Mouse (Mus musculus) mouse trophoblast stem cell (cell line): ENCODE measurements around the gene Rnf167.

Experiments used
- in situ Hi-C, 2 experiments: fragments of 300-500 bp; cut with MseI, MboI; formaldehyde crosslinking; loops; 2 replicates in 1 of 2; 3 replicates in 1 of 2; pipeline ENCODE4 v1.15.1; 2025

The Rnf167 gene

DNA sequence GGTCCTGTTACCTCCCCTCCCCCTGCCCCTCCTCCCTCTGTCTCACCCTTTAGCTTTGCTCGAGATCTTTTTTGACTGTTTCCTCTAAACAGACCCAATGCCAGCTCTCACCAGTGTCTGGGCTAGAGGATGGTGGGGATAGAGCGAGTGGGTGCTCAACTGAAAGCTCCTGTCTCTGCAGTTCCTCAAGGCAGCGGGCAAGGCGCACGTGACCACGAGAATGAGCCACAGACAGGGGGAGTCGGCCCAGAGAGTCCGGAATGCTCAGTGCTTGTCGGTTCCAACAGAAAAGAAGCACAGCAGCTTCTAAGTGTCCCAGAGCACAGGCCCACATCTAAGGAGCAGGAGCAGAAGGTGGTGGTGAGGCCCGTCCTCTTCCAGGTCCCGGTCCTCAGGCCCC is 27.5 kb downstream of the Rnf167 start:
- in situ Hi-C loops = no loop called here

DNA sequence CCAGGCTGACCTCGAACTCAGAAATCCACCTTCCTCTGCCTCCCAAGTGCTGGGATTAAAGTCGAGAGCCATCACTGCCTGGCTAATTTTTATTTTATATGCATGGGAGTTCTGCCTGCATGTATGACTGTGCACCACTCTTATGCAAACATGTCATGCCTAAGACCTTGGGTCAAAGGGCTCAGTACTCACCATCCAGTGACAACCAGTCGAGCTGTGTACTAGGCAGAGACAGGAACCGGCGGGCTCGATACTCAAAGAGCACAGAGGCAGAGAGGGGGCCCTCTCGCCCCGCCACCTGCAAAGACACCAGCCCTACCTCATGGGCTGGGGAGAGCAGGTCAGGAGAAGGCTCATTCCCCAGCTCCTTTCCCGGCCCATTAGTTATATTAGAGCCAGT is 31.1 kb downstream of the Rnf167 start:
- in situ Hi-C loops = no loop called here

DNA sequence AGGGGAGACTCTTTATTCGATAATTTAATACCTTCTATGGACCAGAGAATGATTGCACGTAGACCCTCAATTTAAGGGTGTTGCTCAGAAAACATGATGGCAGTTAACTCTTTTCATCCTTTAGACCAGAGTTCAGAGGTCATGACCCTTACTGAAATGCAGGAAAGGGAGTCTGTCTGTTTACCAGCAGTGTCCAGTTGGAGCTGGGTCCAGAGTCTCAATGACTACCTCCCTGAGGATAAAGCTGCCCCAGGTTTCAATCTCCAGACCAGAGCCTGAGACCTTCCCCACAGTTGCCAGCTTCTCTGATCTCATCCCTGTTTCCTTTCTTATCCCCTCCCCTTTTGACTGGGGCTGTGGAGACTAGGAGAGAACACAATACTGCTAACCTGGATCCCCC is 31.5 kb downstream of the Rnf167 start:
- in situ Hi-C loops = no loop called here

DNA sequence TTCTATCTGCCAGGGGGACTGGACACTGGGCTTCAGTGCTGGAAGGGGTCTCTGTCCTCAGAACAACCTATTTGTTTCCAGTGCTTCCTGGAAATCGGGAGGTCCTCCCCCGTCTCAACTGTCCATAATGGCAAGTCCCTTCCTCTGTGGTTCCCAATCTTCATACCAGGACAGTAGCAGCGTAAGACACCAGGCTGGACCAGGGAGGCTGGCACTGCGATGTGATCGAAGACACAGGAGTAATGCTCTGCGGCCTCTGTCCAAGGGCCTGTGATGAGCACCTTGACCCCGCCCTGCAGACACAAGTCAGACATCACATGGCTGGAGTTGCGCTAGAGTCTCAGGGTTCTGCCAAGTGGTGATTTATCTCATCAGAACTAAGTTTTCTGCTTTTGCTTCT is 32.3 kb downstream of the Rnf167 start:
- in situ Hi-C loops = no loop called here

DNA sequence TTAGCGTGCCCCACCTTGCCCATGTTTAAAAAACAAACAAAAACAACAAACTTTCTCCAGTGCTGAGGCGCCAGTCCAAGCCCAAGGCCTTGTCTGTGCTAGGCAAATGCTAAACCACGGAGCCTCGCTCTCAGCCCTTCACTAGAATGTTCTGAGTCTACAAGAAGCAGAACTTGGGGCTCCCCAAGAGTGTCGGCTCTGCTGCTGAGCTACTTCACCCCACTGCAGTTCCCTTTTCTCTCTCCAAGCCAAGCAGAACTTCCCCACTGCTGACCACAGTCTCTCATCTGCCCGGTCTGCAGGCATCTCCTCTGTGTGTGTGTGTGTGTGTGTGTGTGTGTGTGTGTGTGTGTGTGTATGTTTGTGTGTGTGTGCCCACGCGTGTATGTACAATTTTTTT is 32.9 kb downstream of the Rnf167 start:
- in situ Hi-C loops = no loop called here

DNA sequence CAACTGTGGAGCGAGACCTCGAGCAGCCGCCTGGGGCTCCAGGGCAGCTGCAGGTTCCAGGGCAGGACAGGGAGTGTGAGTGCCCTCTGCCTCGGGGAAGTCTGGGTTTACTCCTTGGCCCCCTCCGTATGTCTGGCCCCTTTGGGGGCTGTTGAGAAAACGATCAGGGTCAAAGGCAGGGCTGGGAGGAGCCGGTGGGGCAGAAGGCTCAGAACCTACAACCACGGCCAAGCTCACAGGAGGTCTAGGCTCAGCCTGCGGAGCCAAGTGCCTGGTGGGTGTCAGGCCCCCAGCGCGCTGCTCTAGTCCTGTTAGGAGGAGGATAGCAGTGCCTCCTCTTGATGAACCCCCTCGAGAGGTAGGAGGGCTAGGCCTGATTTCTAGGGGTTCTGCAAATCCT is 34.1 kb downstream of the Rnf167 start:
- in situ Hi-C loops = no loop called here

DNA sequence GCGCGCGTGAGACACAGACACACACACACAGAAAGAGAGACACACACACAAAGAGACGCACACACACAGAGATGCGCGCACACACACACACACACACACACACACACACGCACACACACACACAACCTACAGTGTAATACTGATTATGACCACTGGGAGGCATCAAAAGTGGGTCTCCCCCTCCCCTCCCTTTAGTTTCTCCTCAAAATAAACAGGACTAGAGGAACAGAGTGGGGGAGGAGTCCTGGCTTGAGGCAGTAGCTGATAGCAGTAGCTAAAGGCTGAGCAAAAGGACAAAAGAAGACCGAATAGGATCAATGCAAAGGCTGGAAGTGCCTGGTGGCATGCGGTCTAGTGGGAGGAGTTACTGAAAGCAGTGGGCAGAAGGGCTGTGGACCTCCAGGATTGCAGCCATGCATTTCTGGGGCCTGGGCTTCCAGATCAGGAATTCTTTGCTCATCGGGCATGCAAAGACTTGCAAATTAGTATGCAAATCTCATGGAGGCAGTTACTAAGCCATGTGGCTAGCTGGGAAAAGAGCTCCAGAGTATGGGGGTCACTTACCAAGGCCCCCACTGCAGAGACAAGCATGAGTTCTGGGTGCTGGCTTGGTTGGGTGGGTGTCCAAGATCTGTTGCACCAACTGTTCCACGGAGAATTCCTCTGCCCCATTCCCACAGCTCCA is 35.0 kb downstream of the Rnf167 start:
- in situ Hi-C loops = no loop called here

DNA sequence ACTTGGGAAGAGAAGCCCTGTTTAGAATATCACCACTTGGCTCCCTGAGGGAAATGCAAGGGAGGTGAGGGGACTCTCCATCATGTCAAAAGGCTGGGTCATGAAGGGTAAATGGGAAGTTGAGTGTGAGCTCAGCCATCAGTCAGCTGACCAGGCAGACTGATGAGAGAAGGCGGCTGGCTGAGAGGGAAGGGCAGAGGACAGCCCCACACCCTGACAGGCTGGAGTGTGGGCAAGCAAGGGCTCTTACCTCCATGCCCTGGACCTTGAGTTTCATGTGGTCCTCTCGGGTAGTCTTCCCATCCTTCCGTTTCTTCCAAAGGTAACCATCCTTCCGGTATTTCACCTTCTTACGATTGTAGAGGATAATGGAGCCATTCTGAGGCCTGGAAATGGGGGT is 36.6 kb downstream of the Rnf167 start:
- in situ Hi-C loops = no loop called here

DNA sequence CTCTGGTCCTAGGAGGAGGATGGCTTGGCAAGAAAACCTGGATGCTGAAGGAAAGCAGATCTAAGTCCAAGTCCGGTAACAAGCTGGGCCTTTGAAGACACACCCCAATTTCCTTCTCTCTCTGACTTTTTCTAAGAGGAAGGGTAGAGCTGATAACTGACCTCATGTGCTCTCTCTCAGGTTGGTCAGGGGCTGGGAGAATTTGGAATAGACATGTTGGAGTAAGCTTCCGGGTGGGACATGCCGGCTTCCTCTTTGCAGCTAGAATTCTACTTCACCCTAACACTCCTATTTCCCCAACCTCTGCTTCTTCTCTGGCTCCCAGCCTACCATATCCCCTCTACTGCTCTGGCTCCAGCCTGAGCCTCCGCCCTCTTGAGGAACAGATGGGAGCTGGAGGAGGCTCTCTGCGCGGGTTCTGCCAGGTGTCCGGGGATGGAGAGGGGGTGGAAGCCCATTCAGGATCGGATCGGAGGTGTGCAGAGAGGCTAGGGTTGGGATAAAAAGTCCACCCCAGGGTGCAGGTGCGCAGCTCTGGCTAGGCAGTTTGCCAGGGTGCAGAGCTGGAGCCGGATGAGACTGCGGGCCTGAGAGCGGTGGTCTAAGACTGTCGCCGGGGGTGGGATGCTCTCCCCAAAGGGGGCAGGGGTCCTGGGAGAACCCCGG is 40.0 kb downstream of the Rnf167 start:
- in situ Hi-C loops = no loop called here

DNA sequence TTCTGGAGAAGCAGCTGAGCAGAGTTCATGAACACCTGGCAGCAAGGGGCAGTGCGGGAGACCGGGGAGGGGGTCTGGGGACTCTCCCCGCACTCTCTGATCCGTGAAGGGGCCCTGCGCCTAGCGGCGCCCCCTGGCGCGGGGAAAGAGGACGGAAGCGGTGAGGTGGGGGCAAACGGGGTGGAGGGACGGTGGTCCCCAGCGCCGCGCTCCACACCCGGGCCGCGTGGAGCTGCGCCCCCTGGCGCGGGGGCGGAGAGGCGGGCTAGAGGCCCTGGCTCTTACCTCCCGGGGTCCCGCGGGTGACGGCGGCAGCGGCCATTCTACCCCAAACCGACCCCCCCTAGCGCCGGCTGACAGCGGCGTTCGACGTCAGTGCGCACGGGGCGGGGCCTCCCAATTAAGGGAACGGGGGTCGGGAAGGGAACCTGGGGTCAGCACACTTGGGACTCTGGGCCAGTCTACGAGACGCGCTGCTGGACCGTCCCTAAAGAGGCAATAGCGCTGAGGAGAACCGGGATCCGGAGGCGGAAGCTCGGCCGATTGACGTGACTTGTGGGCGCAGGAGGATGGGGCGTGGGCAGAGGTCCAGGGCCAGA is 40.7 kb downstream of the Rnf167 start, which contains the start of gene Camta2:
TSS of gene Camta2 (minus strand) at position 505 of the 599 bp plus-strand sequence.
- in situ Hi-C loops = no loop called here

DNA sequence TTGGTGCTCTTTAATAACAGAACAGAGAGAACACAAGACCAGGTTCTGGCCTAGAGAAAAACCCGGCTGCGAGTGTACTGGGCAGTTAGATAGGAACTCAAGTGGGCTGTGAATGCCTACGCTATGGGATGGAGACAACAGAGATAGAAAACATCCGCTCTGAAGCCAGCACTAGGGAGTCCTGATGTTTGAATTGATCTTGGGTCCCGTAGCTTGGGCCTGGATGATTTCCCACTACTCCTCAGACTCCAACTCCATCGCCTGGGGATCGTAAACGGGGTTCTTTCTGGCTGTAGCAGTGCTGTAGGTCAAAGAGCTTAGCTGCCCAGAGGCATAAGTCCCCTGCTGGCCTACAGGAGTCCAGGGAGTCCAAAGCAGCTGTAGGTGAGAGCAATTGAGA is 41.3 kb downstream of the Rnf167 start:
- in situ Hi-C loops = no loop called here

DNA sequence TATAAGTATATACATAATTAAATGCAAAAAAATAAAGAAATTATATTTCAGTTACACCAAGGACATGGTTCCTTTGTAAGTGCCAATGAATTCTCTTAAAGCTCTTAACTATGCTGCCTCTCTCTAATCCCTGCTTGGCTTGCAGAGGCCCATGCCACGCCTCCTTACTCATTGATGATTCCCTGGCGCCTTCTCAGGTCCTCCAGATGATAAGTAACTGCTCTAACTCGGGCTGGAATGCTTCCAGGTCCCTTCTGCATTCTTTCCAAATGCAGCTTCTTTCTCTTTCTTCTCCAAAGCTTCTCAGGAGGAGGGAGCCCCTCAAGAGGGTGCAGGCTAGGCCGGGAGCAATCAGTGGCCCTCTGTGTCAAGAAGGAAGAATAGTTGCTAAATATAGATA is 42.5 kb downstream of the Rnf167 start:
- in situ Hi-C loops = no loop called here

DNA sequence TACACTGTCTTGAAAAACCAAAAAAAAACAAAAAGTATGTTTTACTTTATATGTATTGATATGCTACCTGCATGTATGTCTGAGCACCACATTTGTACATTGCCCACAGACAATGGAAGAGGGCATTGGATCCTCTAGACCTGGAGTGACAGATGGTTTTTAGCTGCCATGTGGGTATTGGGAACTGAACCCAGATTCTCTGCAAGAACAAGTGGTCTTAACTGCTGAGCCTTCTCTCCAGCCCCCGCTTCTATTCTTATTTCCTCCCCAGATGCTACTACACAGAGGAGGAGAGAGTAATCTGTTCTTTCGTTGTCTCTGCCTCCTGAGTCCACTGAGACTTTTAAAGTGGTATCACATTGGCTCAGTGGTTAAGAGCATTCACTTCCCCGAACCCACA is 46.5 kb downstream of the Rnf167 start:
- in situ Hi-C loops = no loop called here

DNA sequence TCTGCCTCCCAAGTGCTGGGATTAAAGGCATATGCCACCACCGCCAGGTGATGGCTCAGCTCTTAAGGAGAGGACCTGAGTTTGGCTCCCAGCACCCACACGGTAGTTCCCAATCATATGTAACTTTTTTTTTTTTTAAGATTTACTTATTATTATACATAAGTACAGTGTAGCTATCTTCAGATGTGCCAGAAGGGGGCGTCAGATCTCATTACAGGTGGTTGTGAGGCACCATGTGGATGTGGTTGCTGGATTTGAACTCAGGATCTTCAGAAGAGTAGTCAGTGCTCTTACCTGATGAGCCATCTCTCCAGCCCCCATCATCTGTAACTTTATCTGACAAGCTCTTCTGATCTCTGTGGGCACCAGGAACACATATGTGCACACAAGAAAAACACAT is 50.3 kb downstream of the Rnf167 start:
- in situ Hi-C loops = no loop called here

DNA sequence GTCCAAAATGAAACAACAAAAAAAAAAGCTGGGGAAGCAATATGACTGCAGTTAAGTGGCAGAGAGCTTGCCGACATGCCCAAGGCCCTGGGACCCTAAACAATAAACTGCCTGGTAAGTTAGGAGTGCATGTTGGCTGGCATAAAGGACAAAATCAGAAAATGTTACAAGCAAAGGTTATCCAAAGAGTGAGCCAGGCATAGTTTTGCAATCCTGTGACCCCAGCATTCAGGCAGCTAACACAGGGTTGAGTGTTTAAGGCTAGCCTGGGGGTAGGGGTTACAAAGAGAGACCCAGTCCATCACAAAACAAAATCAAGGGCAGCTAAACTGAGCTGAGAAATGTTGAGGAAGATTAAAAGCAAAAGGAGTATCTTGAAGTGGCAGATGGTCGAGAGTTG is 52.0 kb downstream of the Rnf167 start:
- in situ Hi-C loops = no loop called here

DNA sequence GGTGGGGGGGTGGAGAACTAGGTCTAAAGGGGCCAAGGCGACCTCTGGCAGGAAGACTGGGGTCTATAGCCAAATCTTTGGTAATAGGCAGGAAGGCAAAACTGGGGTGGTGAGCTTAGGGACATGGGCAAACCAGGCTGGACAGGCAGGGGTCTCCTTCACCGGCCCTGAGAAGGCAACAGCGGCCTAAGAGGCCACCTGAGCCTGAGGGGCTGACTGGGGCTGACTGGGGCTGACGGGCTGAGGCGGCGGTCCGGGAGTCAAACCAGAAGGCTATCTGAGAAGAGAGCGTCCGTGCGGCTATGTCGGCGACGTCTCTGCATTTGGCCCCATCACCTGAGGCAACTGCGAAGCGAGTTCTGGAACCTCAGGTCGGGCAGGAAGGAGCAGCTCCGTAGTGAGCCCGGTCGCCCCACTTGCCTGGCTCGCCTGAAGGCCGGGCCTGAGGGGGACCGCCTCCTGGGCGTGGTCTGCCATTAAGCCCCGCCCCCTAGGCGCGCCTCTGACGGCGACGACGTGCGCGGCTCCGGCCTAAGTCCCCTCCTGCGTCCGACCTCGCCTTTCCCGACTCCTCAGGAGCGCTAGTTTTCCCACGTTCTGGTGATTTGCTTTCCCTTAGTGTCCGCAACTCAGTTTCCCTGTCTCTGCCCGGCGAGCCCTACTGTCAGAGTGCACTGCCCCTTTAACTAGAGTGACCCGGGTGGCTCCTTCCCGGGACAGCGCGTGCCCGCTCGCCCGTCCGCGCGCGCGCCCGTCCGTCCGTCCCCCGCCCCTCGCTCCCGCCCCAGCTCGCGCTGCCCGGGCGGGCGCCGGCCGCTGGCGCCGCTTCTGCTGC is 52.9 kb downstream of the Rnf167 start, which contains the start of the genes Inca1 and Kif1c:
TSS of gene Inca1 (minus strand) at position 434 of the 835 bp plus-strand sequence.
TSS of gene Kif1c (plus strand) at position 827 of the 835 bp plus-strand sequence.
- in situ Hi-C loops = no loop called here

DNA sequence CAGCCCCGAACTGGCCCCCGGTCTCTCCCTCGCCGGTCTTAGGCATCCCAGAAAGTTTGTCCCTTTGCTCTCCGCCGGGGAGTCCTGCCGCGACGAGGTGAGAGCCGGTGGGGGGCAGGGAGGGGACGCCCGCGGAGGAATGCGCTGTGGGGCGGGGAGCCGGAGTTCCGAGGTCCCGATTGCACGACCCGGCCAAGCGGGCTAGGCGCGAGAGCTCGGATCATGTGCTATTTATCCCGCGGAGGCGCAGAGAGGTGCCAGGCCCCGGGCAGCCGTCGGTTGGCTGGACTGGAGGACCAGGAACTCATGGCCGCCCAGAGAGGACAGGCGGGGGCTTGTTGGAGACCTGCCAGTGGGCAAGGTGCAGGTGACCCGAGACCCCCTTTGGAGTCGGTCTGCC is 53.6 kb downstream of the Rnf167 start:
- in situ Hi-C loops = no loop called here
